Mouse (Mus musculus) C2C12 (cell line): ENCODE measurements around the gene Ift122. TPM values are rescaled to one million over a fixed set of nuclear protein-coding genes. Genes with fewer than 3 reads are reported as not detected.

Source experiments
- H3K27me3 ChIP-seq: one replicate; pipeline ENCODE4 v1.6.1; 2011; ENCODE audit not compliant: control insufficient read depth, insufficient read depth, insufficient read length
- H3K36me3 ChIP-seq: one replicate; pipeline ENCODE4 v1.6.1; 2011; ENCODE audit not compliant: control insufficient read depth, insufficient read depth
- H3K4me3 ChIP-seq: one replicate; pipeline ENCODE4 v1.5.1; 2011; ENCODE audit warnings: mild to moderate bottlenecking, control low read depth; ENCODE audit not compliant: poor library complexity, insufficient read depth, severe bottlenecking
- H3K79me2 ChIP-seq: one replicate; pipeline ENCODE4 v1.6.1; 2011; ENCODE audit not compliant: control insufficient read depth, insufficient read depth
- H3K79me3 ChIP-seq: one replicate; pipeline ENCODE4 v1.6.1; 2011; ENCODE audit warnings: low read depth, control low read depth
- H3ac ChIP-seq: one replicate; pipeline ENCODE3; 2011; ENCODE audit warnings: low read depth; ENCODE audit not compliant: control insufficient read depth, insufficient read length
- CEBPB ChIP-seq: IDR thresholded peaks from one replicate; pipeline ENCODE4 v1.6.1; 2011; ENCODE audit warnings: low read depth, mild to moderate bottlenecking, control low read depth, moderate library complexity
- CTCF ChIP-seq: IDR thresholded peaks from one replicate; pipeline ENCODE4 v1.5.1; 2011; ENCODE audit not compliant: control insufficient read depth, insufficient read depth, insufficient read length
- FOSL1 ChIP-seq: IDR thresholded peaks from one replicate; pipeline ENCODE4 v1.8.0; 2011; ENCODE audit warnings: mild to moderate bottlenecking, low read length; ENCODE audit not compliant: poor library complexity, insufficient read depth, severe bottlenecking
- MAX ChIP-seq: IDR thresholded peaks from one replicate; pipeline ENCODE4 v1.6.1; 2011; ENCODE audit warnings: mild to moderate bottlenecking, control low read depth
- MYOD1 ChIP-seq: IDR thresholded peaks from one replicate; pipeline ENCODE4 v1.6.1; 2011; ENCODE audit warnings: low read depth; ENCODE audit not compliant: control insufficient read depth, insufficient read length
- MYOG ChIP-seq: IDR thresholded peaks from one replicate; pipeline ENCODE4 v1.6.1; 2011; ENCODE audit not compliant: control insufficient read depth, insufficient read length; ENCODE audit errors: extremely low read depth
- USF1 ChIP-seq: IDR thresholded peaks from one replicate; pipeline ENCODE4 v1.6.1; 2011; ENCODE audit warnings: low read depth, mild to moderate bottlenecking, control low read depth, moderate library complexity
- polyA plus RNA-seq: library from polyadenylated mRNA; unstranded; fragments of >200 nt; fragmentation: generic; extraction: Trizol; gene quantifications from one replicate; pipeline ENCODE4 v1.2.1, GENCODE M21; 2012; ENCODE audit warnings: missing spikeins

Ift122 gene
- polyA plus RNA-seq, 1 experiment = 13.4 TPM

DNA sequence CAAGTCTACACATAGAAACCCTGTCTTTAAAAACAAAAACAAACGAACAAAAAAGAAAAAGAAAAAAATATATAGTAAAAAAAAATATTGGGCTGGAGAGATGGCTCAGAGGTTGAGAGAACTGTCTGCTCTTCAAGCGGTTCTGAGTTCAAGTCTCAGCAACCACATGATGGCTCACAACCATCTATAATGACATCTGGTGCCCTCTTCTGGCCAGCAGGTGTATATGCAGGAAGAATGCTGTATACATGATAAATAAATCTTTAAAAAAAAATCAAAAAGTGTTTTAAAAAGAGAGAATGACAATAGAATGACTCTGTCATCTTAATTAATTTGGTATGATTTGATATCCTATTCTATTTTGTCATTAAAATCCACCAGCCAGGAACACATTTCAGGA is 1.2 kb downstream of the Ift122 start:
- Histone ChIP-seq H3ac (no peak overlapping the region), H3K4me3 (no peak overlapping the region), H3K79me2 (peaks cover 12% of the 10 kb centered on the region), H3K36me3 (no peaks in the 10 kb centered on the region), H3K79me3 (no peaks in the 10 kb centered on the region), H3K27me3 (no peaks in the 10 kb centered on the region)
- TF ChIP-seq MAX = no peak
- TF ChIP-seq MYOD1 = no peak
- no peak for TF ChIP-seq FOSL1
- no peak for TF ChIP-seq CEBPB
- TF ChIP-seq USF1 = no peak

DNA sequence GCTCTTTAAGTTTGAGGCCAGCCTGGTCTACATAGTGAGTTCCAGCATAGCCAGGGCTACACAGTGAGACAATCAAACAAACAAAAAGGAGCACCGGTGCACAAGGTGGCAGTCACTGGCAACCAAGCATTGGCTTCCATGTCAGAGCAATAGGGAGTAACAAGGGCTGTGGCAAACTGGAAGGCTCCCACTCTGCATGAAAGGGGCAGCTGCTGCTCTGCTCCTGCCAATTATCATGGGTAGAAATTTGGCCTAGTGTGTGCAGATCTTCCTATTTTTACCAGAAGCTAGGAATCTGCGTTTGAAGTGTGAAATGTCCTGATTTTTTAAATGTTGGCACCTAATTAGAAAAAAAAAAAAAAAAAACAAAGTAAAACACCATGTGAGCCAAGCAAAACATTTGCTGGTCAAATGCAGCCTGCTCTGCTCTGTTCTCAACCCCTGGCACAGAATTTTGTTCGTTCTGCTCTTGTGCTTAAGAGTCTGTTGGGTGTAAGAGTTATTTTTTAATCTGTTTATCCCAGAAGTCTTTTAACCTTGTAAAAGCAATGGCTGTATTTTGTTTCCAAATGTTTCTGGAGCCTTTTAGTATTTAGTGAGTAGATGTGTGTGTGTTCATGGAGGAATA is 2.6 kb downstream of the Ift122 start:
- Histone ChIP-seq H3K4me3 (no peak overlapping the region), H3K79me3 (no peaks in the 10 kb centered on the region), H3ac (no peak overlapping the region), H3K27me3 (no peaks in the 10 kb centered on the region), H3K36me3 (no peaks in the 10 kb centered on the region), H3K79me2 (peaks cover 12% of the 10 kb centered on the region)
- no peak for TF ChIP-seq MYOG
- TF ChIP-seq CTCF = no peak
- no peak for TF ChIP-seq MYOD1
- TF ChIP-seq FOSL1 = no peak
- TF ChIP-seq USF1 = no peak
- TF ChIP-seq MAX = no peak
- TF ChIP-seq CEBPB = no peak

DNA sequence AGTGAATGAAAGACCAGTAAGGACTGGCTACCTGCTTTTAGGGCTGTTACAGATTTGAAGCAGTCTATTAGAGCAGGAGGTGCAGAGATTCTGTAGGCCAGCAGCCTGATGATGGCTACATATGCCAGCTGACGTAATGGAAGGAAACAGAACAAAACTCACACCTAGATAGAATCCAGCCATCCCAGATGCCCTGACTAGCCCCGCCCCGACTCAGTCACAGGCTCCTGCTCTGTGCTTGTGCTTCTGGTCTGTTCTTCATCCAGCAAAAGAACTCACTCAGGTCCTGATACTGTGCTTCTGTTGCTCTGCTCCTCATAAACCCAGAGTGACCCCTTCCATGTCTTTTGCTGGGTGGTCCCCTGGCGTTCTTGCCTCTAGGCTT is 3.1 kb downstream of the Ift122 start:
- H3K79me2 ChIP-seq = peaks cover 10% of the 10 kb centered on the region
- H3K79me3 ChIP-seq = no peaks in the 10 kb centered on the region
- no peaks in the 10 kb centered on the region for H3K27me3 ChIP-seq
- H3K36me3 ChIP-seq = no peaks in the 10 kb centered on the region
- H3K4me3 ChIP-seq = no peak overlapping the region
- no peak overlapping the region for H3ac ChIP-seq
- TF ChIP-seq CEBPB = no peak
- TF ChIP-seq FOSL1 = no peak
- TF ChIP-seq USF1 = no peak
- no peak for TF ChIP-seq MYOD1
- TF ChIP-seq CTCF = no peak
- TF ChIP-seq MAX = no peak
- TF ChIP-seq MYOG = no peak

DNA sequence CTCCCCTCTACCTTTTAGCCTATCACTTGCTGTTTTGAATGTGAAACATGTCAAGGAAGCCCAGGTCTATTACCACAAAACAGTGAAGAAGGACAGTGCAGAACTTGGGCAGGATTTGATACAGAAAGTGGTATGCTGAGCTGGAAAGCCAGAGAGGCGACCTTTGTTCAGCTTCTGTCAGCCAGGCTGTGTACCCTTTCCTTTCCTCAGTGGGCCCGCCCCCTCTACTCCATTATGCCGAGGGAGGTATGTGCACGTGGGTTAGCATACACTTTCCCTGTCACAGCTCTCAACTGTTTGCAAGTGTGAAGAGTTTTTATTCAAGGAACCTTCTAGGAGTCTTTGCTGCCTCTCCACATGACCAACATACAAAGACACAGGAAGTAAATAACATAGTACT is 6.0 kb downstream of the Ift122 start:
- Histone ChIP-seq H3K79me2 (no peaks in the 10 kb centered on the region), H3K27me3 (no peaks in the 10 kb centered on the region), H3K4me3 (no peak overlapping the region), H3K36me3 (peaks cover 7% of the 10 kb centered on the region), H3ac (no peak overlapping the region), H3K79me3 (no peaks in the 10 kb centered on the region)
- no peak for TF ChIP-seq FOSL1
- TF ChIP-seq CTCF = no peak
- no peak for TF ChIP-seq MAX
- TF ChIP-seq USF1 = no peak
- no peak for TF ChIP-seq MYOG

DNA sequence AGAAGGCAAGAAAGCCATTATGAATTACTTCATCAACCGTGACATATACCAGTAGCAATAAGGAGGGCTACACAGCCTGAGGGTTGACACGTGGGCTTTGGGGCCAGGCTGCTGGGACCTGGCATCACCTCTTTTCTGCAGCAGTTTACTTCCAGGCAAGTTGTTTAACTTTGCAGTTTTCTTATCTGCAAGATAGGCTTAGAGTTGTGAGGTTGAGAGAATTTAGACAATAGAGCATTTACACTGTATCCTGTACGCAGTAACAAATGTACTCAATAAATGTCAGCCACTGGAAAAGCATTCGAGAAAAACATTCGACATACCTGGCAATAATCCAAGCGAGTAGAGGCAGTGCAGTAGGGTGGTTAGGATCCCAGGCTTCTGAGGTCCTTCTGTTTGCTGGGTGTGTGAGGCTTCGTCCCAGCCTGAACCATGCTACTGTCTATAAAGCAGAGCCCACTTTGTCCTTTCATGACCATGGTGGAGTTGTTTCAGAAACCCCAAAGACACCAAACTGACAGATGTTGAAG is 6.8 kb downstream of the Ift122 start:
- H3K79me3 ChIP-seq = no peaks in the 10 kb centered on the region
- TF ChIP-seq MYOG = no peak
- TF ChIP-seq MYOD1 = no peak
- no peak for TF ChIP-seq CTCF
- no peak for TF ChIP-seq FOSL1
- no peak for TF ChIP-seq CEBPB
- TF ChIP-seq MAX = no peak
- no peak for TF ChIP-seq USF1
- no peak overlapping the region for H3K4me3 ChIP-seq
- H3K27me3 ChIP-seq = no peaks in the 10 kb centered on the region
- no peak overlapping the region for H3ac ChIP-seq
- H3K79me2 ChIP-seq = no peaks in the 10 kb centered on the region
- H3K36me3 ChIP-seq = peaks cover 7% of the 10 kb centered on the region

DNA sequence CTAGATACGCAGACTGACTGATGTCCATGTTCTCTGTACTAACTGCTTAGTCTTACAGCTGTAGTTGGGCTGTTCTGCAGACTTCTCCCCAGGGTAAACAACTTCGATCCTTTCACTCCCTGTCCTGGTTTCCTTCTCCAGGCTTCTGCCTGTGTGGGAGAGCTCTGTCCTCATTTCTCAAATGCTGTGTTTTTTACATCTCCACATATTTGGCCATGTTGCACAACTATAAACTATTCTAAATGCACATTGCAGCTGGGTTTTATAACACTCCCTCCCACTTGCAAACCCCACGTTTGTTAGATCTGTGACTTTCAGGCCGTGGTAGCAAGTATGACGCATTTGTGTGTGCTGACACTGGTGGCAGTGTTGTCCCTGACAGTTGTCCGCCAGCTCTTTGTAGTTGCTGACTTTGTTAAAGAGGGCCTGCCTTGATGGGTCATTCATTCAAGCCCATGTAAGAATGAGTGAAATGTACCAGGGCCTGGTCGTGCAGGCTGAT is 10.1 kb downstream of the Ift122 start:
- Histone ChIP-seq H3ac (no peak overlapping the region), H3K79me2 (no peaks in the 10 kb centered on the region), H3K36me3 (peaks cover 7% of the 10 kb centered on the region), H3K79me3 (no peaks in the 10 kb centered on the region), H3K27me3 (no peaks in the 10 kb centered on the region), H3K4me3 (no peak overlapping the region)
- TF ChIP-seq MAX = no peak
- TF ChIP-seq CTCF = no peak
- no peak for TF ChIP-seq USF1
- no peak for TF ChIP-seq MYOD1
- no peak for TF ChIP-seq CEBPB
- no peak for TF ChIP-seq FOSL1
- TF ChIP-seq MYOG = no peak
